ENCODE assay signal across 22 mouse cellular contexts in genomic region chr5:96716273-96717034, GRCm38 (mm10).
A peak's percentile ranks its signal among the peaks of the same experiment; 100 is the strongest.
DNase-seq lines count a peak whose midpoint lies in the region; ATAC-seq and TF ChIP-seq lines count a peak whose summit lies in the region.
"Had no signal": no experiment of that assay in that cellular context is flagged by ENCODE, and none has a peak within 500 bp of the region (broad histone marks: within the 10 kb centered on the region; RNA-seq: fewer than 3 reads in every experiment).

No protein-coding gene starts in this region.

- no peak for TF ChIP-seq CTCF in G1E (IDR thresholded peaks at IDR 0.05; ENCODE audit: low read depth, low read length)
- TF ChIP-seq CTCF in forebrain, postnatal 0 days (IDR thresholded peaks at IDR 0.05; ENCODE audit: low read depth), result no peak

- H3K36me3 ChIP-seq in forebrain, embryonic 12.5 days (replicated peaks), result no peaks in the 10 kb centered on the region
- H3K36me3 ChIP-seq in forebrain, embryonic 11.5 days (ENCODE audit: control insufficient read depth, insufficient read depth, low read length), result no peaks in the 10 kb centered on the region
- H3K36me3 ChIP-seq in G1E (replicated peaks), result no peaks in the 10 kb centered on the region
- H3K36me3 ChIP-seq in forebrain, postnatal 0 days (ENCODE audit: insufficient read depth), result no peaks in the 10 kb centered on the region
- H3K36me3 ChIP-seq in midbrain, embryonic 13.5 days, result no peaks in the 10 kb centered on the region
- H3K36me3 ChIP-seq: neural tube, embryonic 12.5 days; stomach, embryonic 15.5 days had no signal

- 54% methylated on average over 8 of the region's 8 CpGs for WGBS in forebrain, embryonic 12.5 days
- 58% methylated on average over 8 of the region's 8 CpGs for WGBS in forebrain, embryonic 11.5 days
- WGBS in forebrain, postnatal 0 days, result 31% methylated on average over 8 of the region's 8 CpGs
- 35% methylated on average over 8 of the region's 8 CpGs for WGBS in midbrain, embryonic 13.5 days

- no peak for DNase-seq in forebrain, embryonic 11.5 days (ENCODE audit: low spot score)
- DNase-seq in G1E (ENCODE audit: low spot score), result no peak
- DNase-seq in forebrain, postnatal 0 days, result no peak
- DNase-seq in B cell, adult 2 months, result no peak
- DNase-seq in urinary bladder, postnatal 25 days (ENCODE audit: low spot score), result no peak
- DNase-seq in thymus, postnatal 36 days, result no peak
- DNase-seq: adrenal gland, postnatal 25 days; cerebellum, adult 8-10 months; gastrocnemius, postnatal 10 days; heart, postnatal 14 days; kidney, adult 9 months; layer of hippocampus, postnatal 36 days; lung, adult 2 months; lung, postnatal 36 days; right cerebral cortex, postnatal 14 days had no signal

- H3K4me1 ChIP-seq in forebrain, embryonic 12.5 days, result peaks cover 5% of the 10 kb centered on the region
- H3K4me1 ChIP-seq in forebrain, embryonic 11.5 days (replicated peaks; ENCODE audit: control insufficient read depth, insufficient read depth, low read length), result no peaks in the 10 kb centered on the region
- H3K4me1 ChIP-seq in G1E (ENCODE audit: insufficient read depth, low read depth, low read length), result peaks cover 27% of the 10 kb centered on the region
- no peaks in the 10 kb centered on the region; the same call in 1 of the 2 replicates for H3K4me1 ChIP-seq in forebrain, postnatal 0 days (ENCODE audit: insufficient read depth)
- peaks cover 26% of the 10 kb centered on the region for H3K4me1 ChIP-seq in midbrain, embryonic 13.5 days (replicated peaks)
- H3K4me1 ChIP-seq: limb, embryonic 15.5 days; neural tube, embryonic 12.5 days; stomach, embryonic 15.5 days had no signal

- H3K9me3 ChIP-seq in forebrain, embryonic 12.5 days, result no peaks in the 10 kb centered on the region
- no peaks in the 10 kb centered on the region for H3K9me3 ChIP-seq in forebrain, embryonic 11.5 days (ENCODE audit: control insufficient read depth, low read length)
- H3K9me3 ChIP-seq in G1E (replicated peaks), result no peaks in the 10 kb centered on the region
- H3K9me3 ChIP-seq in forebrain, postnatal 0 days (ENCODE audit: low read length), result no peaks in the 10 kb centered on the region
- H3K9me3 ChIP-seq in midbrain, embryonic 13.5 days, result no peaks in the 10 kb centered on the region
- H3K9me3 ChIP-seq: heart, embryonic 10.5 days; limb, embryonic 15.5 days; neural tube, embryonic 12.5 days; stomach, embryonic 15.5 days had no signal

- no peak for ATAC-seq in forebrain, embryonic 12.5 days (ENCODE audit: low FRiP score)
- ATAC-seq in forebrain, embryonic 11.5 days (replicated peaks; ENCODE audit: low FRiP score), result no peak
- ATAC-seq in G1E (ENCODE audit: extremely low read depth, insufficient number of reproducible peaks, low FRiP score, poor library complexity, severe bottlenecking), result peak; percentile 32
- ATAC-seq in forebrain, postnatal 0 days, result peak; percentile 56; the same call in 1 of the 2 replicates
- ATAC-seq in midbrain, embryonic 13.5 days, result peak; percentile 79
- ATAC-seq: Patski had no signal

- no peak overlapping the region for H3K9ac ChIP-seq in forebrain, embryonic 12.5 days
- no peak overlapping the region for H3K9ac ChIP-seq in forebrain, embryonic 11.5 days (ENCODE audit: low read length)
- H3K9ac ChIP-seq in forebrain, postnatal 0 days, result peak overlapping the region; percentile 14; the same call in 1 of the 2 replicates
- H3K9ac ChIP-seq in midbrain, embryonic 13.5 days (replicated peaks), result peak overlapping the region; percentile 51
- H3K9ac ChIP-seq: limb, embryonic 15.5 days; neural tube, embryonic 12.5 days; stomach, embryonic 15.5 days had no signal

- no peaks in the 10 kb centered on the region for H3K27me3 ChIP-seq in forebrain, embryonic 12.5 days
- H3K27me3 ChIP-seq in forebrain, embryonic 11.5 days (ENCODE audit: control insufficient read depth, insufficient read depth, low read length), result no peaks in the 10 kb centered on the region
- peaks cover 51% of the 10 kb centered on the region for H3K27me3 ChIP-seq in G1E (ENCODE audit: insufficient read depth, low read length)
- H3K27me3 ChIP-seq in forebrain, postnatal 0 days (ENCODE audit: insufficient read depth, low read length), result no peaks in the 10 kb centered on the region
- no peaks in the 10 kb centered on the region for H3K27me3 ChIP-seq in midbrain, embryonic 13.5 days
- H3K27me3 ChIP-seq: limb, embryonic 15.5 days; neural tube, embryonic 12.5 days; Patski; stomach, embryonic 15.5 days had no signal

- no peak overlapping the region for H3K4me3 ChIP-seq in forebrain, embryonic 12.5 days (replicated peaks)
- H3K4me3 ChIP-seq in forebrain, embryonic 11.5 days (ENCODE audit: low read depth, low read length), result no peak overlapping the region
- H3K4me3 ChIP-seq in G1E (ENCODE audit: low read depth, low read length), result no peak overlapping the region
- H3K4me3 ChIP-seq in forebrain, postnatal 0 days (ENCODE audit: low read depth, low read length), result no peak overlapping the region
- H3K4me3 ChIP-seq in midbrain, embryonic 13.5 days (replicated peaks), result no peak overlapping the region
- H3K4me3 ChIP-seq: heart, embryonic 10.5 days; limb, embryonic 15.5 days; neural tube, embryonic 12.5 days; stomach, embryonic 15.5 days had no signal

- H3K27ac ChIP-seq in forebrain, embryonic 12.5 days, result 0 out of 2 replicates have a peak overlapping the region, but pooled peaks have one; percentile 31
- no peak overlapping the region for H3K27ac ChIP-seq in forebrain, embryonic 11.5 days (ENCODE audit: low read depth, low read length)
- no peak overlapping the region for H3K27ac ChIP-seq in forebrain, postnatal 0 days (ENCODE audit: low read depth, low read length)
- peak overlapping the region; percentile 76 for H3K27ac ChIP-seq in midbrain, embryonic 13.5 days
- H3K27ac ChIP-seq: heart, embryonic 10.5 days; limb, embryonic 15.5 days; neural tube, embryonic 12.5 days; stomach, embryonic 15.5 days had no signal

- no peak overlapping the region for H3K4me2 ChIP-seq in forebrain, embryonic 12.5 days
- H3K4me2 ChIP-seq in forebrain, embryonic 11.5 days (ENCODE audit: low read depth, low read length, severe bottlenecking), result no peak overlapping the region
- H3K4me2 ChIP-seq in forebrain, postnatal 0 days (ENCODE audit: low read depth), result no peak overlapping the region
- peak overlapping the region; percentile 11; the same call in 1 of the 2 replicates for H3K4me2 ChIP-seq in midbrain, embryonic 13.5 days (replicated peaks)
- H3K4me2 ChIP-seq: limb, embryonic 15.5 days; neural tube, embryonic 12.5 days; stomach, embryonic 15.5 days had no signal

Comparison
In these comparisons a context has a peak if more than half of its experiments do, and no peak if none do; other contexts are left out.
1. ATAC-seq: peak in G1E (single experiment), forebrain, postnatal 0 days (single experiment) and midbrain, embryonic 13.5 days (single experiment); none in forebrain, embryonic 12.5 days (single experiment) and forebrain, embryonic 11.5 days (single experiment).
2. H3K27ac ChIP-seq: peak in forebrain, embryonic 12.5 days (single experiment) and midbrain, embryonic 13.5 days (single experiment); none in forebrain, embryonic 11.5 days (single experiment) and forebrain, postnatal 0 days (single experiment).
3. H3K9ac ChIP-seq: peak in forebrain, postnatal 0 days (single experiment) and midbrain, embryonic 13.5 days (single experiment); none in forebrain, embryonic 12.5 days (single experiment) and forebrain, embryonic 11.5 days (single experiment).